In genomic region chr16:90580411-90580810, GRCm38 (mm10) we compare ENCODE assay signal across 18 mouse cellular contexts.
DNase-seq lines count a peak whose midpoint lies in the region; ATAC-seq lines count a peak whose summit lies in the region.
"Had no signal": no experiment of that assay in that cellular context is flagged by ENCODE, and none has a peak within 500 bp of the region (broad histone marks: within the 10 kb centered on the region; RNA-seq: fewer than 3 reads in every experiment).

No protein-coding gene starts in this region.

- no peaks in the 10 kb centered on the region for H3K27me3 ChIP-seq in limb, embryonic 13.5 days
- H3K27me3 ChIP-seq: heart, embryonic 13.5 days; liver, embryonic 13.5 days; midbrain, embryonic 13.5 days; stomach, embryonic 15.5 days had no signal

- peaks cover 3% of the 10 kb centered on the region; the same call in 1 of the 2 replicates for H3K4me1 ChIP-seq in limb, embryonic 13.5 days
- H3K4me1 ChIP-seq: liver, embryonic 13.5 days; midbrain, embryonic 13.5 days; stomach, embryonic 15.5 days had no signal

- no peak overlapping the region for H3K4me3 ChIP-seq in limb, embryonic 13.5 days
- H3K4me3 ChIP-seq: heart, embryonic 13.5 days; liver, embryonic 13.5 days; midbrain, embryonic 13.5 days; stomach, embryonic 15.5 days had no signal

- peaks cover 14% of the 10 kb centered on the region for H3K9me3 ChIP-seq in limb, embryonic 13.5 days
- H3K9me3 ChIP-seq: liver, embryonic 13.5 days; stomach, embryonic 15.5 days had no signal

- 53% methylated on average over 8 of the region's 8 CpGs for WGBS in limb, embryonic 13.5 days

- no peak overlapping the region for H3K4me2 ChIP-seq in limb, embryonic 13.5 days (replicated peaks)
- H3K4me2 ChIP-seq: heart, embryonic 13.5 days; liver, embryonic 13.5 days; midbrain, embryonic 13.5 days; stomach, embryonic 15.5 days had no signal

- no peaks in the 10 kb centered on the region for H3K36me3 ChIP-seq in limb, embryonic 13.5 days
- H3K36me3 ChIP-seq: heart, embryonic 13.5 days; liver, embryonic 13.5 days; midbrain, embryonic 13.5 days; stomach, embryonic 15.5 days had no signal

- 0 out of 2 replicates have a peak overlapping the region, but pooled peaks have one; percentile 2 for H3K9ac ChIP-seq in limb, embryonic 13.5 days
- H3K9ac ChIP-seq: forebrain, postnatal 0 days; heart, embryonic 13.5 days; liver, embryonic 13.5 days; midbrain, embryonic 13.5 days; stomach, embryonic 15.5 days had no signal

- peak; percentile 42; the same call in 1 of the 2 replicates for ATAC-seq in cerebellum, adult (ENCODE audit: insufficient number of reproducible peaks, low FRiP score, low TSS enrichment)
- no peak for ATAC-seq in limb, embryonic 13.5 days (ENCODE audit: low FRiP score, low read depth)
- ATAC-seq in megakaryocyte-erythroid progenitor cell, adult 5-6 weeks (replicated peaks; ENCODE audit: low FRiP score, low TSS enrichment, poor library complexity, severe bottlenecking) = no peak
- ATAC-seq: forebrain, postnatal 0 days; lung, postnatal 0 days; midbrain, embryonic 13.5 days had no signal

- H3K27ac ChIP-seq in limb, embryonic 13.5 days = no peak overlapping the region
- H3K27ac ChIP-seq: heart, embryonic 13.5 days; liver, embryonic 13.5 days; midbrain, embryonic 13.5 days; stomach, embryonic 15.5 days had no signal

- DNase-seq in cerebellum, adult 8-10 months = no peak
- peak; percentile 41 for DNase-seq in layer of hippocampus, adult 9-11 months
- no peak for DNase-seq in layer of hippocampus, adult 18-20 months (ENCODE audit: low spot score in 2 of 2)
- DNase-seq in cerebellum, adult 9-10 months = peak; percentile 30
- DNase-seq in gastrocnemius, postnatal 14 days = no peak
- DNase-seq: adrenal gland, postnatal 36 days; forebrain, postnatal 0 days; gastrocnemius, postnatal 10 days; heart, postnatal 4 days; kidney, adult 8-10 months; liver, embryonic 13.5 days had no signal

- intact Hi-C loops in gastrocnemius, postnatal 14 days (cut with DNase I; ENCODE audit: low total_unique reads) = no loop called here

Comparison
In these comparisons a context has a peak if more than half of its experiments do, and no peak if none do; other contexts are left out.
1. DNase-seq: peak in layer of hippocampus, adult 9-11 months (single experiment) and cerebellum, adult 9-10 months (single experiment); none in cerebellum, adult 8-10 months (single experiment), layer of hippocampus, adult 18-20 months (0 of 2) and gastrocnemius, postnatal 14 days (single experiment).